Mouse (Mus musculus) ES-E14 (cell line): ENCODE measurements around the gene Cog5.

Experiments
- CHD2 ChIP-seq: IDR thresholded peaks from 2 replicates; pipeline ENCODE4 v1.6.1; 2014; ENCODE audit warnings: mild to moderate bottlenecking, low read depth, low read length, inconsistent platforms
- ZC3H11A ChIP-seq: IDR thresholded peaks from 2 replicates; pipeline ENCODE4 v1.6.1; 2012; ENCODE audit warnings: low read depth, mild to moderate bottlenecking, inconsistent platforms, low read length, borderline replicate concordance
- ZNF384 ChIP-seq: IDR thresholded peaks from 2 replicates; pipeline ENCODE4 v1.6.1; 2012; ENCODE audit warnings: low read depth, low read length, inconsistent platforms

- TF ChIP-seq ZC3H11A = no peak
- no peak for TF ChIP-seq ZNF384
- TF ChIP-seq CHD2 = no peak
Observed at GRCm38 (mm10) chr12:31703904-31704303, 49.2 kb downstream of the Cog5 start.
